Mouse (Mus musculus): ENCODE measurements around the gene Them7.

The Them7 gene

GRCm38 (mm10) chr2:105235380-105236115, 11.4 kb downstream of the Them7 start:
- in situ Hi-C loops (cut with MboI, MseI) = no loop called here

- in situ Hi-C loops (cut with MboI, MseI) = no loop called here
Measured at GRCm38 (mm10) chr2:105237424-105237823, 13.3 kb downstream of the Them7 start.

DNA sequence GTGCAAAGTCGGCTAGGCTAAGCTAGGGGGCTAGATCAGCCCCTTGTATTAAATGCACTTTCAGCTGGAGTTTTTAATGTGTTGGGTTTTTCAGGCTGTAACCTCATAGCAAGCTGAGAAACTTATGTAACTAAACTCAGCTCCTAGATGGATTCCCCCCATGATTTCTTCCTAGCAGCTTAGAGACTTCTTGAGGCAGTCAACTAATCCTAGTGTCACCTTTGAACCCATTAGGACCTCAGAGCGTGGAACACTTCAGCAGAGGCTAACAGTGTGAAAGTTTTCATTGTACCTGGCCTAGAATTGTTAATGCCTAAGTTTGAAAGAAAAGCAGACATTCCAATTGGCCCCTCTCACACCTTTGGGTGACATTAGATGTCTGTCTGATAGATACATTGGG, 13.7 kb downstream of the Them7 start:
- in situ Hi-C loops (cut with MboI, MseI) = no loop called here

- in situ Hi-C loops (cut with MboI, MseI) = no loop called here
Measured at GRCm38 (mm10) chr2:105238775-105239174, 14.7 kb downstream of the Them7 start.

- in situ Hi-C loops (cut with MboI, MseI) = no loop called here
Measured at GRCm38 (mm10) chr2:105240631-105241030, 16.5 kb downstream of the Them7 start.

GRCm38 (mm10) chr2:105242940-105243339, 18.8 kb downstream of the Them7 start:
- in situ Hi-C loops (cut with MboI, MseI) = no loop called here

GRCm38 (mm10) chr2:105244733-105245132, 20.6 kb downstream of the Them7 start:
- in situ Hi-C loops (cut with MboI, MseI) = no loop called here

DNA sequence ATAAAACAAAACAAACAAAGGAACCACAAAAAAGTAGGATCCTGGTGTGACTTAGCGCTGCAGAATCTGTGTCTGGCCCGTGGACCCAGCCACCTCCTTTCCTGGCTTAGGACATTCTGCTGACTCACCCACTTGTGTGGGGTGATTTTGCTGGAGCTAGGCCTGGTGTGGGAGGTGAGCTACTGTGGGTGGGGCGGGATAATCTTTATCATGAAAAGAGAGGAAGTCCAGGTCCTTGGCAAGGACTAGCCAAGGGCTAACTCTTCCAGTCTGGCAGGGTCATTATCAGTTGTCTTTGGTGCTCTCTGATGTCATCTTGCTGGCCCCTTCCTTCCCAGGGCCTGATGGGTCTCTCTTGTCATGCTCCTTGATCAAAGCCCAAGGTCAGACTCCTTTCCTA, 27.9 kb downstream of the Them7 start:
- in situ Hi-C loops (cut with MboI, MseI) = no loop called here

GRCm38 (mm10) chr2:105252824-105253223, 28.7 kb downstream of the Them7 start:
- in situ Hi-C loops (cut with MboI, MseI) = no loop called here

GRCm38 (mm10) chr2:105255457-105255856, 31.3 kb downstream of the Them7 start:
- in situ Hi-C loops (cut with MboI, MseI) = no loop called here

DNA sequence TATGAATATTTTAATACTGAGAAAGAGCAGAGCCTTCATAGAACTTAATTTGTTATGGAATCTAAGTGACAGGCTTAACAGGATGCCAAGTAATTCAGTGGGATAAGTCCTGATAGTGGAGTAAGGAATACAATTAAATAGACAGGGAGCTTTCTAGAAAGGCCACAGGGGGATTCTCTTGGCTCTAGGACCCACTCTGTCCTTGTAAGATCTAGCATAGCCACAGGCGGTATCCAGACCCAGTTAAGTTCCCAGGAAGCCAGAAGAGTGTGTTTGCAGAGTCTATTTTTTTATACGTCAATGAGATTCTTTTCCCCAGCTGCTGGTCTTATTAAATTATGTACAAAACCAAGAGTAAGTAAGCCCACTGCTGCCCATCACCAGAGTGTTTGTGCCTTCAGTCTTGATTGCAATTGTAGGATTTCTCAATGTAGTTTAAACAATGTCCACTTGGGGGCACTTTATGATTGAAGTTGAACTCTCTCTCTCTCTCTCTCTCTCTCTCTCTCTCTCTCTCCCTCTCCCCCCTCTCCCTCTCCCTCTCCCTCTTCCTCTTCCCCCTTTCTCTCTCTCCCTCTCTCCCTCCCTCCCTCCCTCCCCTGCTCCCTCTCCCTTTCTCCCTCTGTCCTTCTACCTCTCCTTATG, 32.4 kb downstream of the Them7 start:
- in situ Hi-C loops (cut with MboI, MseI) = no loop called here

DNA sequence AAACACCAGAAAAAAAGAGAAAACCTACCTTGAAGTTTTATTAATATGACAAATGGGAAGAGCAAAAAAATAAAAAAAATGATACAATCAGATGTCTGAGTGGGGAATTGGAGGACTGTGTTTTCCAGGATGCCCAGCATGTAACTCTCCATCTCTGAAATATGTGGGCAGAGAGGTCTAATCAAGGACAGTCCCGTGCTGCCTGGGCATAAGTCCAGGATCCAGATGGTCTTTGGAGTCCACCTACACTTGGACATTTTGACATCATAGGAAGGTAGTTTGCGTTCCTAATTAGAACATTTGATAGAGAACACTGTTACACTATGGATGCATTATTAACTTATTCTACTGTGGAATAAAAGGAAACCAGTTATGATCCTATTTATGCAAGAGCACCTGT, 33.3 kb downstream of the Them7 start:
- in situ Hi-C loops (cut with MboI, MseI) = no loop called here

DNA sequence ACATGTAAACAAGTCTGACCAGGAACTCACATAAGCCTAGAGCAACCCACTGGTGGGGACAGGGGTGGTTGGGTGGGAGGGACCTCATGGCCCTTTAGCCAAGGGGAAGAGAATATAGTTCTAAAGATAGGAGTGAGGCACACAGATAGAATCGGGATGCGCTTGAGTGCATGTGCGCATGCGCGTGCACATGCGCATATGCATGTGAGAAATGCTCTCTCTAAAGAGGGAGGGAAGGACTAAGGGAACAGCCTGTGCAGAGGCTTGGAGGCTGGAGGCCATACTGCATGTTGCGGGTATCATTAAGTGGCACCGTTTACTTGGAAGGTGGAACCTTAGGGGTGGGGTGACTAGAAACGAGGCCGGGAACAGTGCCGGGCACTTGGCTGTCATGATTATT, 37.2 kb downstream of the Them7 start:
- in situ Hi-C loops (cut with MboI, MseI) = no loop called here

- in situ Hi-C loops (cut with MboI, MseI) = no loop called here
Measured at GRCm38 (mm10) chr2:105263219-105263618, 39.1 kb downstream of the Them7 start.

DNA sequence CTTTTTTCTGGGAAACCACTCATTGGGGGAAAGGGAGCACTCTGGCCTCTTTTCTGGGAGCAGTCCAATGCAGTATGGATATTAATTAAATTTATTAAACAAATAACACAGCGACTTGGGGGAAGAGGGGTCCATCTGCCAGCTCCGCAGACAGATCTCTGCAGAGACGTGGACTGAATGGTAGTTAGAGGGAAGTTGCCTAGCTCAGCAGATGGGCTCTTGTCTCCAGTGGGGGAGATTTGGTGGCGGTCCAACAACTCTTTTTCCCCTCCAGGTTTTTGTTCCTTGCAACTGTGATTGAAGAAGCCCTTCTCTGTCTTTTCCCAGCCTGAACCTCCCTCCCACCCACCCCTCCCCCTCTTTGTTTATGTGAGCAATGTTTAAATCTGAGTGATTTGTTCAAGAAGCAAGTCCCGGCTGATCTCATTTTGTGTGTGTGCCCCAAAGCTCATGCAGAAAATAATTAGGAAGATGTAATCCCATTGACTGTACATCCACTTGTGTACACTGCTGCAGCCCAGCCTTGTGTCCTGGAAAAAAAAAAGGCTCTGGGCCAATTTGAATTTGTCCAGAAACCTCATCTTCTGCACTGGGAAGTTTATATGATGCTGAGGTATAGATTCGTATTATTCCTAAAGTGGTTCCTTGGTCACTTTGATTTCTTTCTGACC, 58.4 kb downstream of the Them7 start:
- in situ Hi-C loops (cut with MboI, MseI) = no loop called here

DNA sequence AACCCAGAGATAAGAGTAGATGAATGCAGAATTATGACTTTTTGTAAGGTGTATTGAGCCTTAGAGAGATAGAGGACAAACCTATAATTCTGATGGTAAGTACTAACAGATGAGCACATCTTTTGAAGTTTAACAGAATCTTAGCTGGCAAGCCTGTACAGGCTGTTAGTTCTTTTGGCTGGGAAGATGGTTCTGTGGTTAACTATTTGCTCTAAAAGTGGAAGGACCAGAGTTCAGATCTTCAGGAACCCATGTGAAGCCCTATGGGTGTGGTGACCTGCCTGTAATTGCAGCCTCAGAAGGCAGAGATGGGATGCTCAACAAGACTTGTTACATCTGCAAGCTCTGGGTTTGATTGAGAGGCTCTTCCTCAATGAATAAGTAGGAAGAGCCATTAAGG, 59.7 kb downstream of the Them7 start:
- in situ Hi-C loops (cut with MboI, MseI) = no loop called here

- in situ Hi-C loops (cut with MboI, MseI) = no loop called here
Measured at GRCm38 (mm10) chr2:105284855-105285254, 60.7 kb downstream of the Them7 start.

- in situ Hi-C loops (cut with MboI, MseI) = no loop called here
Measured at GRCm38 (mm10) chr2:105295823-105296222, 71.7 kb downstream of the Them7 start.

- in situ Hi-C loops (cut with MboI, MseI) = no loop called here
Measured at GRCm38 (mm10) chr2:105298888-105299287, 74.8 kb downstream of the Them7 start.

GRCm38 (mm10) chr2:105301082-105301481, 77.0 kb downstream of the Them7 start:
- in situ Hi-C loops (cut with MboI, MseI) = no loop called here

- in situ Hi-C loops (cut with MboI, MseI) = no loop called here
Measured at GRCm38 (mm10) chr2:105301531-105301930, 77.4 kb downstream of the Them7 start.

- in situ Hi-C loops (cut with MboI, MseI) = no loop called here
Measured at GRCm38 (mm10) chr2:105303962-105304514, 79.9 kb downstream of the Them7 start.

GRCm38 (mm10) chr2:105305876-105306275, 81.8 kb downstream of the Them7 start:
- in situ Hi-C loops (cut with MboI, MseI) = no loop called here

All from regulatory T cell (primary cell).